Mouse (Mus musculus) stomach, postnatal 0 days (tissue): ENCODE data around the gene Tmem37.

Experiments used
- CTCF ChIP-seq: IDR thresholded peaks from 2 replicates; pipeline ENCODE4 v1.5.1; 2016; ENCODE audit warnings: antibody characterized with exemption, low read depth, mild to moderate bottlenecking, moderate library complexity
- EP300 ChIP-seq: optimal IDR thresholded peaks from 2 replicates; pipeline ENCODE3; 2016; ENCODE audit warnings: antibody characterized with exemption

DNA sequence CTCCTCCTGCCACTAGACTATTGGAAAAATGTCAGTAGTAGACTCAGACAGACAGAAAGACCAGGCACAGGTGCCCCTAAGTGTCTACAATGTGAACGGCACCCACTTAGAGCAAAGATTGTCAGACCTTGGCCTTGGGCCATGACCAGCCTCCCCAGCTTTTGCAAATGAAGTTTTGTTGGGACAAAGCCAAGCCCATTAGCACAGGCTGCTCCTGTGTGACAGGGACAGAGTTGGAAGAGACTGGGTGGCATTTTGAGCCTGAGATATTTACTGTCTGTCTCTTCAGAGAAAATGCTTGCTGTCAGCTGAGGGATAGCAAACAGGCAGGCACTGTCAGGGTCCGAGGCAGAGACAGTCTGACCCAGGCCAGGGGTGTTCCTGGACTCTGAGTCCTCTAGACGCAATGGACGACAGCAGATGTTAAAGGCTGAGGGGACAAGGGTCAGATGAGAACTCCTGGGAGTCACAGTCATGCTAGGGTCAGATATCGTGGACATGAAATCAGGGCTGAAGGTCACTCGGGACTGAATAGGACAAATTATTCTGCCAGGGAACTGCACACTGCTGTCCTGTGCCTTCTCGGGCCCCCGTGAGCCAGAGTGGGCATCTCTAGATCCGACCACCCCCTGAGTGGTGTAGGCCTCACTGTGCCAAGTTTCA is 36.7 kb downstream of the Tmem37 start:
- TF ChIP-seq EP300 (no peak), CTCF (no peak)
